ENCODE assay signal across 10 mouse cellular contexts in the genomic region with DNA sequence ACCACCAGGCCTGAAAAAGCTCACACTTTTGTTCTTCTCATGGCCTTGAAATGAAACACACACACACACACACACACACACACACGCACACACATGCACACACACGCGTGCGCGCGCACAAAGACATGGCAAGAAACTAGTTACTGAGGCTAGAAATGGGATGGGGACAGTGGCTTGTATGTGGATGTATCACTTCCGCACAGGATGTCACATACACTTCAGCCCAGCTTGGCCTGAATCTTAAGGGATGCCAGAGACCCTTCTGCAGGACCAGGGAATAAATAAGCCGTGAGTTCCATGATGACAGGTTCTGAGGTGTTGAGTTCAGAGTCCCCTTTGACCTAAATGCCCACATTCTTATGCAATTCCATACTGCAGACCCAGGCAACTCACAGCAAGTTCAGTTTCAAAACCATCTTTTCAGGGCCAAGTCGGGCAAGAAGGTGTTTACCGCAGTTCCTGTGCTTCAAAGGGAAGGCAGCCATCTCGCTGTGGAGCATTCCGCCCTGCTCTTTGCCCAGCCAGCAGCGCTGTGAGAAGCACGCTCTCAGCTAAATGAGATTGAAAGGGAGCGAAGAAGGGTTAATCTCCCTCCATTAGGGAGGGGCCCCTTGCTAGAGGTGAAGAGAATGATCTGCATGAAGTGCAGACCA. TPM values are rescaled to one million over a fixed set of nuclear protein-coding genes. Genes with fewer than 3 reads are reported as not detected.
DNase-seq lines count a peak whose midpoint lies in the region; ATAC-seq and TF ChIP-seq lines count a peak whose summit lies in the region.
"Had no signal": no experiment of that assay in that cellular context is flagged by ENCODE, and none has a peak within 500 bp of the region (broad histone marks: within the 10 kb centered on the region; RNA-seq: fewer than 3 reads in every experiment).

No protein-coding gene starts in this region.

- H3K27me3 ChIP-seq in heart, adult 2 months (ENCODE audit: control insufficient read depth, insufficient read depth, low read length), result no peaks in the 10 kb centered on the region
- no peaks in the 10 kb centered on the region for H3K27me3 ChIP-seq in forebrain, embryonic 15.5 days
- H3K27me3 ChIP-seq in midbrain, embryonic 10.5 days (ENCODE audit: low read depth, poor library complexity, severe bottlenecking), result no peaks in the 10 kb centered on the region

- no peaks in the 10 kb centered on the region; the same call in 1 of the 2 replicates for H3K36me3 ChIP-seq in heart, adult 2 months (ENCODE audit: control insufficient read depth, insufficient read depth, low read length)
- no peaks in the 10 kb centered on the region for H3K36me3 ChIP-seq in forebrain, embryonic 15.5 days
- H3K36me3 ChIP-seq in midbrain, embryonic 10.5 days, result no peaks in the 10 kb centered on the region

- no peaks in the 10 kb centered on the region for H3K79me2 ChIP-seq in heart, adult 2 months (replicated peaks; ENCODE audit: control insufficient read depth, insufficient read depth, low read length)

- peak in 1 of 2 experiments; percentile 31 for DNase-seq in heart, adult 2 months
- DNase-seq in heart, adult 8-10 months (ENCODE audit: low spot score), result no peak
- peak; percentile 57 for DNase-seq in CD4-positive helper T cell, adult 2 months (ENCODE audit: low read depth, low spot score)
- no peak for DNase-seq in midbrain, embryonic 10.5 days (ENCODE audit: low spot score)
- DNase-seq in cerebellum, adult 8-10 months, result no peak
- no peak for DNase-seq in c-Kit-positive CD71-positive TER-119-positive erythroid progenitor cells, embryonic 14.5 days (ENCODE audit: low spot score)
- DNase-seq in right cerebral cortex, adult 18-20 months, result no peak
- DNase-seq: cerebellum, postnatal 36 days had no signal

- TF ChIP-seq EP300 in heart, adult 2 months (IDR thresholded peaks at IDR 0.05; ENCODE audit: insufficient read depth, low read depth, low read length), result no peak

- peak overlapping the region; percentile 96 for H3K27ac ChIP-seq in heart, adult 2 months
- H3K27ac ChIP-seq in forebrain, embryonic 15.5 days (replicated peaks), result no peak overlapping the region
- H3K27ac ChIP-seq in midbrain, embryonic 10.5 days (replicated peaks), result peak overlapping the region; percentile 59; the same call in 1 of the 2 replicates

- H3K9ac ChIP-seq in heart, adult 2 months (ENCODE audit: low read depth, low read length), result peak overlapping the region; percentile 22; the same call in 1 of the 2 replicates
- 0 out of 2 replicates have a peak overlapping the region, but pooled peaks have one; percentile 22 for H3K9ac ChIP-seq in forebrain, embryonic 15.5 days (replicated peaks)

- WGBS in heart, adult 2 months, result 77% methylated on average over 15 of the region's 15 CpGs
- 61% methylated on average over 15 of the region's 15 CpGs for WGBS in forebrain, embryonic 15.5 days
- 66% methylated on average over 15 of the region's 15 CpGs for WGBS in midbrain, embryonic 10.5 days

- TF ChIP-seq CTCF in heart, adult 2 months (IDR thresholded peaks at IDR 0.05), result no peak

- H3K4me2 ChIP-seq in forebrain, embryonic 15.5 days (replicated peaks), result no peak overlapping the region

- ATAC-seq in forebrain, embryonic 15.5 days (replicated peaks), result no peak

- H3K9me3 ChIP-seq in forebrain, embryonic 15.5 days, result no peaks in the 10 kb centered on the region
- H3K9me3 ChIP-seq in midbrain, embryonic 10.5 days (replicated peaks), result peaks cover 7% of the 10 kb centered on the region; the same call in 1 of the 2 replicates

- intact Hi-C loops in heart, adult 2 months (cut with DNase I), result no loop called here

- peaks cover 8% of the 10 kb centered on the region for H3K4me1 ChIP-seq in heart, adult 2 months (ENCODE audit: control insufficient read depth, insufficient read depth, low read length)
- H3K4me1 ChIP-seq in forebrain, embryonic 15.5 days, result peaks cover 6% of the 10 kb centered on the region; the same call in 1 of the 2 replicates
- H3K4me1 ChIP-seq in midbrain, embryonic 10.5 days, result peaks cover 16% of the 10 kb centered on the region

- no peak overlapping the region for H3K4me3 ChIP-seq in heart, adult 2 months
- no peak overlapping the region for H3K4me3 ChIP-seq in forebrain, embryonic 15.5 days
- peak overlapping the region; percentile 4; the same call in 1 of the 2 replicates for H3K4me3 ChIP-seq in midbrain, embryonic 10.5 days
- H3K4me3 ChIP-seq: erythroblast, embryonic 14.5 days had no signal

- no peak for TF ChIP-seq POLR2A in heart, adult 2 months (IDR thresholded peaks at IDR 0.05; ENCODE audit: insufficient read depth, low read depth, low read length)

RNA-seq across cellular contexts. Expression of a gene that starts 11.8 kb away (rescaled TPM):
- 10 to 100 TPM; 42.3 to 43.5 TPM for total RNA-seq in heart, adult 2 months (2021)
- polyA plus RNA-seq in heart, adult 2 months (2012; rRNA removed), result 9.0 and 16.0 TPM in 2 replicates
- total RNA-seq in heart, adult 8-10 months (2022), result 10 to 100 TPM; 38.8 to 42.4 (median 40.8) TPM
- polyA plus RNA-seq in forebrain, embryonic 15.5 days (2015; fragmentation: Nextera tagmentation; extraction: Ambion mirVana), result 48.2 and 51.0 TPM in 2 replicates
- polyA plus RNA-seq in midbrain, embryonic 10.5 days (2016; fragmentation: Nextera tagmentation; extraction: Ambion mirVana), result 8.1 and 10.6 TPM in 2 replicates
